Mouse (Mus musculus) stomach, embryonic 16.5 days (tissue): ENCODE data around the gene Wdr63. TPM values are rescaled to one million over a fixed set of nuclear protein-coding genes. Genes with fewer than 3 reads are reported as not detected.

Experiments
- ATAC-seq: fragments of 200-750 bp; cut with Nextera tagmentation; 2 replicates; pipeline ENCODE4 v1.8.0; 2017; ENCODE audit warnings: moderate number of reproducible peaks, moderate TSS enrichment; ENCODE audit not compliant: insufficient read depth, low FRiP score
- H3K27ac ChIP-seq: fragments of 300-500 bp; sonication (generic); 2 replicates; pipeline ENCODE4 v1.5.1; 2014; ENCODE audit warnings: low read length
- H3K27me3 ChIP-seq: fragments of 300-500 bp; sonication (generic); 2 replicates; pipeline ENCODE4 v1.6.1; 2014; ENCODE audit warnings: low read length, control low read depth, mixed read lengths; ENCODE audit not compliant: control insufficient read depth, insufficient read depth
- H3K36me3 ChIP-seq: fragments of 300-500 bp; sonication (generic); 2 replicates; pipeline ENCODE4 v1.6.1; 2014; ENCODE audit warnings: low read length; ENCODE audit not compliant: control insufficient read depth, insufficient read depth
- H3K4me1 ChIP-seq: fragments of 300-500 bp; sonication (generic); 2 replicates; pipeline ENCODE4 v1.6.1; 2014; ENCODE audit warnings: low read length, control low read depth, mixed read lengths; ENCODE audit not compliant: control insufficient read depth, insufficient read depth
- H3K4me2 ChIP-seq: fragments of 300-500 bp; sonication (generic); 2 replicates; pipeline ENCODE4 v1.6.1; 2014; ENCODE audit warnings: low read depth, low read length, mixed read lengths
- H3K4me3 ChIP-seq: fragments of 300-500 bp; sonication (generic); replicated peaks from 2 replicates; pipeline ENCODE4 v1.5.1; 2014; ENCODE audit warnings: mild to moderate bottlenecking, low read length
- H3K9ac ChIP-seq: fragments of 300-500 bp; sonication (generic); 2 replicates; pipeline ENCODE4 v1.6.1; 2014; ENCODE audit warnings: low read length
- H3K9me3 ChIP-seq: fragments of 300-500 bp; sonication (generic); replicated peaks from 2 replicates; pipeline ENCODE4 v1.6.1; 2016; ENCODE audit warnings: low read length, control low read depth; ENCODE audit not compliant: control insufficient read depth
- WGBS: fragments of 180-500 bp; shearing (Covaris S2); extraction: QIAGEN DNeasy Blood & Tissue Kit; methylation state at CpG from one replicate; pipeline ENCODE4 v1.1.7; 2014; 5-methylcytosine and 5-hydroxymethylcytosine counted together
- polyA plus RNA-seq: library from polyadenylated mRNA; unstranded; fragments of >200 nt; fragmentation: Nextera tagmentation; extraction: Ambion mirVana; gene quantifications from 2 replicates; pipeline ENCODE4 v1.2.1, GENCODE M21; 2015

The Wdr63 gene
- 0.31 and 0.50 TPM in 2 replicates for polyA plus RNA-seq

- Histone ChIP-seq H3K9me3 (peaks cover 3% of the 10 kb centered on the region; the same call in 1 of the 2 replicates), H3K4me3 (peak within 1 kb of the TSS; percentile 50), H3K36me3 (no peaks in the 10 kb centered on the region), H3K4me1 (no peaks in the 10 kb centered on the region), H3K27ac (no peak within 1 kb of the TSS), H3K27me3 (no peaks in the 10 kb centered on the region), H3K4me2 (peak within 1 kb of the TSS; percentile 87), H3K9ac (peak within 1 kb of the TSS; percentile 40; the same call in 1 of the 2 replicates)
- peak; percentile 85; the same call in 1 of the 2 replicates for ATAC-seq
- 13% methylated on average over 18 of the region's 18 CpGs for WGBS
These were observed at the start of gene Wdr63 for GRCm38 (mm10) chr3:146107921-146108571. Wdr63 (minus strand) TSS chr3:146108130.

DNA sequence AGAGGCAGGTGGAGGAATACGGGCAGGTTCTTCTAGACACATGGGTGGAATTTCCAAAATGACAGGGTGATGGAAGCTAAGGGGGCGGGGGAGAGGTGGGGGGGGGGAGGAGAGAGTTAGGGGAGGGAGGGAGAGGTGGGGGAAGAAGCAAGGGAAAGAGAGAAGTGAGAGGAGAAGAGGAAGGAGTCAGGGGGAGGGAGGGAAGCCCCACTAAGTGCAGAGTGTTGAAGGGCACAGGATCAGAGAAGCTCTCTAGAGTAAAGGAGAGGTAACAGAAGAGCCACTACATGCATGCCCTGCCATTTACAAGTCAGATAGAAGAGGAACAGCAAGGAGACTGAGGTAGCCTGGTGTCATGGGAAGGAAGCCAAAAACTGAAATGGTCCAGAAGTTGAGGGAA, 48.9 kb upstream of the Wdr63 start:
- H3K27ac ChIP-seq = no peak overlapping the region
- no peak overlapping the region for H3K4me3 ChIP-seq
- no peaks in the 10 kb centered on the region for H3K9me3 ChIP-seq
- no peak overlapping the region for H3K4me2 ChIP-seq
- H3K9ac ChIP-seq = no peak overlapping the region
- WGBS = 63% methylated on average over 2 of the region's 2 CpGs
- no peaks in the 10 kb centered on the region for H3K4me1 ChIP-seq
- ATAC-seq = no peak
- H3K36me3 ChIP-seq = no peaks in the 10 kb centered on the region
- no peaks in the 10 kb centered on the region for H3K27me3 ChIP-seq

GRCm38 (mm10) chr3:146155628-146156576, 48.0 kb upstream of the Wdr63 start:
- no peak for ATAC-seq
- WGBS = 67% methylated on average over 13 of the region's 13 CpGs
- H3K4me2 ChIP-seq = no peak overlapping the region
- no peak overlapping the region for H3K27ac ChIP-seq
- no peaks in the 10 kb centered on the region for H3K9me3 ChIP-seq
- no peaks in the 10 kb centered on the region for H3K4me1 ChIP-seq
- no peak overlapping the region for H3K9ac ChIP-seq
- no peak overlapping the region for H3K4me3 ChIP-seq
- no peaks in the 10 kb centered on the region for H3K27me3 ChIP-seq
- no peaks in the 10 kb centered on the region for H3K36me3 ChIP-seq

DNA sequence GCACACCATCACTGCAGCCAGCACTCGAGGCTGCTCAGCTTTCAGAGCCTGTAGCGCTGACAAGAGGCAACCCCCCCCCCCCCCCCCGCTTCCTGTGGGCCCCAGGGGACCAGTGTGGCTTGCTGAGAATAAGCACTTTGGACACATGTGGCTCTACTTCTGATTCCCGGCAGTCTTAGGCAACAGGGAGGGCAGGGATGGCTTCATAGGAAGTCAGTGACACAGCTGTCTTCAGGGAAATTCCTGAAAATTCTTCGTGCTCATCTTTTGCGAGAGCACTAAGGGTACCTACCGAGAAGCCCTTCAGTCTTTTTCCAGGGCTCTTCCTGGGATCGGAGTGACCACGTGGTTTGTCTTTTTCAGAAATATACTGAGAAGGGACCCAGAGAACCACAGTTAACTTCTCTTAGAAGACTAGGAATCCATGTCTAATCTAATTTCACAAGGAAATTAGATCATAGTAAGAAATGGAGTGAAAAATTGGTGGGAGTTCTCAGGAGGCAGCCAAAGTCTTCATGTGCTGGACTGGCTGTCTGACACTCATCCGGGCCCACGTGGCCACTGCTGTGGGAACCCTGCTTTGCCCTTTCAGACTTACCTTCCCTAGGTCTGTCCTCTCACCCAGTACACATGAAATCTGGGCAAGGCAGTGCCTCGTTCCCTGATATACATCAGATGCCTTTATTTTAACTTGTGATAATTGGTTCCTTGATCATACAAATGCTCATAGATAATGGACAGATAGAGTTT, 46.1 kb upstream of the Wdr63 start:
- H3K9me3 ChIP-seq = no peaks in the 10 kb centered on the region
- no peak for ATAC-seq
- H3K27me3 ChIP-seq = no peaks in the 10 kb centered on the region
- WGBS = 39% methylated on average over 12 of the region's 12 CpGs
- H3K36me3 ChIP-seq = no peaks in the 10 kb centered on the region
- no peak overlapping the region for H3K4me3 ChIP-seq
- H3K4me2 ChIP-seq = no peak overlapping the region
- H3K9ac ChIP-seq = no peak overlapping the region
- H3K4me1 ChIP-seq = peaks cover 4% of the 10 kb centered on the region; the same call in 1 of the 2 replicates
- no peak overlapping the region for H3K27ac ChIP-seq

GRCm38 (mm10) chr3:146152913-146153312, 45.0 kb upstream of the Wdr63 start:
- Histone ChIP-seq H3K4me3 (no peak overlapping the region), H3K27me3 (no peaks in the 10 kb centered on the region), H3K9me3 (no peaks in the 10 kb centered on the region), H3K4me2 (no peak overlapping the region), H3K9ac (no peak overlapping the region), H3K36me3 (no peaks in the 10 kb centered on the region), H3K27ac (no peak overlapping the region), H3K4me1 (peaks cover 4% of the 10 kb centered on the region; the same call in 1 of the 2 replicates)
- no peak for ATAC-seq
- 81% methylated on average over 2 of the region's 2 CpGs for WGBS

GRCm38 (mm10) chr3:146152348-146152747, 44.4 kb upstream of the Wdr63 start:
- no peaks in the 10 kb centered on the region for H3K36me3 ChIP-seq
- H3K4me3 ChIP-seq = no peak overlapping the region
- no peak overlapping the region for H3K9ac ChIP-seq
- H3K9me3 ChIP-seq = no peaks in the 10 kb centered on the region
- ATAC-seq = no peak
- H3K4me2 ChIP-seq = no peak overlapping the region
- H3K27me3 ChIP-seq = no peaks in the 10 kb centered on the region
- H3K27ac ChIP-seq = no peak overlapping the region
- 85% methylated on average over 8 of the region's 8 CpGs for WGBS
- peaks cover 4% of the 10 kb centered on the region; the same call in 1 of the 2 replicates for H3K4me1 ChIP-seq

- no peak for ATAC-seq
- no peaks in the 10 kb centered on the region for H3K9me3 ChIP-seq
- H3K4me2 ChIP-seq = no peak overlapping the region
- WGBS = 87% methylated on average over 8 of the region's 8 CpGs
- no peaks in the 10 kb centered on the region for H3K27me3 ChIP-seq
- no peak overlapping the region for H3K9ac ChIP-seq
- peaks cover 4% of the 10 kb centered on the region; the same call in 1 of the 2 replicates for H3K4me1 ChIP-seq
- H3K27ac ChIP-seq = no peak overlapping the region
- H3K4me3 ChIP-seq = no peak overlapping the region
- no peaks in the 10 kb centered on the region for H3K36me3 ChIP-seq
These were observed 43.8 kb upstream of the Wdr63 start for GRCm38 (mm10) chr3:146151755-146152154.

- H3K9me3 ChIP-seq = no peaks in the 10 kb centered on the region
- no peak overlapping the region for H3K4me2 ChIP-seq
- no peaks in the 10 kb centered on the region for H3K27me3 ChIP-seq
- no peak overlapping the region for H3K9ac ChIP-seq
- H3K4me1 ChIP-seq = peaks cover 4% of the 10 kb centered on the region; the same call in 1 of the 2 replicates
- H3K4me3 ChIP-seq = no peak overlapping the region
- H3K27ac ChIP-seq = no peak overlapping the region
- no peaks in the 10 kb centered on the region for H3K36me3 ChIP-seq
- WGBS = 93% methylated on average over 10 of the region's 10 CpGs
- no peak for ATAC-seq
These were observed 43.4 kb upstream of the Wdr63 start for GRCm38 (mm10) chr3:146151328-146151727.
